Mouse (Mus musculus): Measurements from ENCODE around the gene Hes2.

Gene Hes2

GRCm38 (mm10) chr4:152159285-152159678, 615 bp downstream of the Hes2 start:
- DNase-seq (ENCODE audit: low read depth in 2 of 2, low spot score in 2 of 2): no peak

DNA sequence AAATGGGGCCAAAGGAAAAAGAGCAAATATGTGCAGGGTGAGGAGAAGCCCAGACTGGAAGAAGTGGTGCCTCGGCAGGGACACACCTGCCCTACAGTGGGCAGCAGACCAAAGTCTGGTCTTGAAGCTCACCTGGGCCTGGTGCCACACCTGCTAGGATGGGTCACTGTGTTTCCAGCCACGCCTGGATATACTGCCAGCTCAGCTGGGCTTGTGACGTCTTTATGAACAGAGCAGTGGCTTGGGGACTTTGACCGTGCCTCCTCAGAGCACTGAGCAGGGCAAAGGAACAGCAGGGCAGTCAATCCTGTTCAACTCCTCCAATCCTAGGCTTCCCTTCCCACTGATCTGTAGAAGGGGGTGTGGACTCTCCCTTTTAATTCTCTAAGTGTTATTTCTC, 2.1 kb downstream of the Hes2 start:
- no peak for DNase-seq (ENCODE audit: low read depth in 2 of 2, low spot score in 2 of 2)

DNA sequence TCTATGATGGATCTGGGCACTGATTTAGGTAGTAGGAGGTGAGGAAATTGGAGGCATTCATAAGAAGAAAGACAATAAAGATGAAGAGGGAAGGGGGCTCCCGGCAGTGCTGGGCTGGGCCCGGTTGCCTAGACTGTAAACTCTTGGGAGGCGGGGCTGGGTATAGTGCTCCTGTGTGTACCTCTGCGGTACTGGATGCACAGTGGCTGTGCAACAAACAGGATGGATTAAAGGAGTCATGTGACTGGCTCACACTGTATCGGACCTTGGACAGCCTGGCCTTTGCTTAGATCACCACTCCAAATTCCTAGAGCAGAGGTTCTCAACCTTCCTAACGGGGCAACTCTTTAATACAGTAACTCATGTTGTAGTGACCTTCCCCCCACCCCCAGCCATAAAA, 2.9 kb downstream of the Hes2 start:
- no peak for DNase-seq (ENCODE audit: low read depth in 2 of 2, low spot score in 2 of 2)

DNA sequence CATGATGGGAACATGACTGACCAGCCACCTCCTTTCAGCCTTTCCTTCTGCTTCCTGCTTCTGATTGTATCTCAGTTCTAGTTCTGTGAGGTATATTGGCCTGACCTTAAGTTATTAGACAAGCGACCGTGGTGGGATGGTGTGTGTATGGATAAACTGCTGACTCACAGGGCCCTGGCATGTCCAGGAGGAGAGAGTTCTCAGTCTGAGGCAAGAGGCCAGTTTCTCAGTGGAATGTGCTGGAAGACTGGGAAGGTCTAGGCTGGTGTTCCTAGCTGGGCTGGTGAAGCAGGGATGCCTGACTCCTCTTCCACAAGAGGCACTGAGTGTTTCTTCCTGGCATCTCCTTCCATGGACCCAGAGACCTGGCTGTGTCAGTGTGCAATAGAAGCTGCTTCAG, 4.1 kb downstream of the Hes2 start:
- DNase-seq (ENCODE audit: low read depth in 2 of 2, low spot score in 2 of 2): no peak

DNA sequence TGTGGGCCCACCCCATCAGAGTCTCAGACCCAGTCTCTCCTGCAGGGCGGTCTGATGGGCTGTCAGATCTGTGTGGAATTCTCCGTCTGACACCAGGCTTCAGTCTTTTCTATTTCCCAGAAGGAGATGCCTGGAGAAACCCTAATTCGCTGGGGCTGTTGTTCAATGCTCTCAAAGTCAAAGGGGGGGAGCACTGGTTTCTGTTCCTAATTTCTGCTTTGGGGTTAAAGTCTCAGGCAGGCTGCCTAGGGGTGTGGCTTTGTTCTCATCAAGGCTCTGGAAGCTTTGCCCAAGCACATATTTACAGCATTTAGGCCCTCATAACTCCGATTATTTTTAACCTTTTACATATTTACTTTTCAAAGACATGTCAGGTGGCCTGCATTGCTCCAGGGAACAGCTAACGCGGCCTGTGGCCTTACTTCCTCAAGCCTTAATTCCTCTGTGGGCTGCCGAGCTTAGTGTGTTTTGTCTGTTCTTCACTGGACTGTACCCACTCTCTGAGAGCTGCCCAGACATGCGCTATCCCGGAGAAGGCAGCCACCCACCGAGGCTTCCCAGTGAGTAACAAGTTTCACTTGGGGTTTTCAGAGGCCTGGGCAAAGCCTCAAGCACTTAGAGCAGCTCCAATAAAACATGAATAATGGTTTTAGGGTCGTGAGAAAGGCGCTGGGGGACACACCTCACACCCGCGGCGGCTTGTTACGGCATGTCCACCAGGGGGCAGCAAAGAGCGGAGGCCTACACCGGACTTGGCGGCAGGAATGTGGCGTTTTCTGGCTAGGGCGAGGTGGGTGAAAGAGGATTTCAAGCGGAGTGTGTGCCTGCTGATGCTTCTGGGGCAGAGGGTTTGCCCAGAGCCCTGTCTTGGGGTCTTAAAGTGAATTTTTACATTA, 6.6 kb downstream of the Hes2 start:
- peak; percentile 68 to 69 for DNase-seq (ENCODE audit: low read depth in 2 of 2, low spot score in 2 of 2)

GRCm38 (mm10) chr4:152168052-152168451, 9.4 kb downstream of the Hes2 start:
- no peak for DNase-seq (ENCODE audit: low read depth in 2 of 2, low spot score in 2 of 2)

DNA sequence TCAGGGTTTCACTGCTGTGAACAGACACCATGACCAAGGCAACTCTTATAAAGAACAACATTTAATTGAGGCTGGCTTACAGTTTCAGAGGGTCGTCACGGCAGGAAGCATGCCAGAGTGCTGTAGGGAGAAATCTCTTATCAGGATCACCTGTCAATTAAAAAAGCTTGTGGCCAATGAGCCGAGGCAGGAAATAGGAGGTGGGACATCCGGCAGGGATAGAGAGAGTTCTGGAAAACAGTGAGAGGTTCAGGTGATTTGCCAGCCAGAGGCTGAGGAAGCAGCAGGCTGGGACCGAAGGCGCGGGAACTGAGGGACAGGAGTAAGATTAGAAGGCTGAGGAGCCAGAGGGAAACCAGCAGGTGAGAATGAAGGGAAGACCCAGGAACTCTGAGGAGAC, 10.4 kb downstream of the Hes2 start:
- DNase-seq (ENCODE audit: low read depth in 2 of 2, low spot score in 2 of 2): no peak

GRCm38 (mm10) chr4:152170286-152170685, 11.6 kb downstream of the Hes2 start:
- DNase-seq (ENCODE audit: low read depth in 2 of 2, low spot score in 2 of 2): no peak

DNA sequence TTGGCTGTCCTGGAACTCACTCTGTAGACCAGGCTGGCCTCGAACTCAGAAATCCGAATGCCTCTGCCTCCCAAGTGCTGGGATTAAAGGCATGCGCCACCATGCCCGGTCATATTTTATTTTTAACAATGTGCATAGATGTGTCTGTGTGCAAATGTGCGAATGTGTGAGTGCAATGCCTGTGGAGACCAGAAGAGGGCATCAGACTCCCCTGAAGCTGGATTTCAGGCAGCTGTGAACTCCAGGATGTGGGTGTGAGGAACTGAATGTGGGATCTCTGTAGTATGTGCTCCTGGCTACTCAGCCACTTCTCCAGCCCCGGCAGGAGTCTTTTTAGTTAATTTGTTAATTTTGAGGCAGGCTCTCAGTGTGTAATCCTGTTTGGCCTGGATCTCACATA, 12.9 kb downstream of the Hes2 start:
- DNase-seq (ENCODE audit: low read depth in 2 of 2, low spot score in 2 of 2): no peak

DNA sequence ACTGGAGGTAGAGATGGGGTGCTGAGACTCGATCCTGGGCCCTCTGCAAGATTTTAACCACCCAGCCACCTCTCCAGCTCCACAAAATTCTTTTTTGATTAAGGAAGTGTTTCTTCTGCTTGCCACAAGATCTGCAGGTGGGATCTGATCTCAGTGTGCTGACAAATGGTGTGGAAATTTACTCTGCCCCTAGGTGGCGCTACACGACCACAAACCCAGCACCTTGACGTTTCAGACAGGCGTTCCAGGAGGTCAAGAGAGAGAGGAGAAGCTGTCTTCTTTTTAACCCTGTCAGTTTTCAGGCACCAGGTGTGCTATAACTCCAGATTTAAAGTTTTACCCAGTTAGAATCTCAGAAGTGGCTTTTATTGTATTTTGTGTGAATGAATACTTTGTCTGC, 14.4 kb downstream of the Hes2 start:
- peak; percentile 84 for DNase-seq (ENCODE audit: low read depth in 2 of 2, low spot score in 2 of 2)

- no peak for DNase-seq (ENCODE audit: low read depth in 2 of 2, low spot score in 2 of 2)
Observed at GRCm38 (mm10) chr4:152173956-152174355, 15.3 kb downstream of the Hes2 start.

DNA sequence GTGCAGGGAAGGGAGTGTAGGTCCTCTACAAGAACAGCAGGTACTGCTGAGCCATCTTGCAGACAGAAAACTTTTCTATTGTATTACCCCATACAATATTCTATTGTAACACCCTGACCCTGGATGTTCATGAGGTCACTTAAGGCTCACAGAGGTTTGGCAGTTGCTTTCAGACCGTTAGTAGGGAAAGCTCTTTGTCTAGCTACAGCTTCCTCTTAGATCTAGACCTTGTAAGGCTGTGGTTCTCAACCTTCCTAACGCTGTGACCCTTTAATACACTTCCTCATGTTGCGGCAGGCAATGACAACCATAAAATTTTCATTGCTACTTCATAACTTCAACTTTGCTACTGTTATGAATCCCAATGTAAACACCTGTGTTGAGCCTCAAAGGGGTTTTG, 18.0 kb downstream of the Hes2 start:
- no peak for DNase-seq (ENCODE audit: low read depth in 2 of 2, low spot score in 2 of 2)

- no peak for DNase-seq (ENCODE audit: low read depth in 2 of 2, low spot score in 2 of 2)
Observed at GRCm38 (mm10) chr4:152177174-152177536, 18.5 kb downstream of the Hes2 start.

GRCm38 (mm10) chr4:152177537-152178343, 19.1 kb downstream of the Hes2 start, which contains the start of gene Acot7:
Acot7 (plus strand) TSS chr4:152178134.
- peak; percentile 79 to 88 for DNase-seq (ENCODE audit: low read depth in 2 of 2, low spot score in 2 of 2)

- DNase-seq (ENCODE audit: low read depth in 2 of 2, low spot score in 2 of 2): no peak
Observed at GRCm38 (mm10) chr4:152178344-152178864, 19.7 kb downstream of the Hes2 start.

- DNase-seq (ENCODE audit: low read depth in 2 of 2, low spot score in 2 of 2): no peak
Observed at GRCm38 (mm10) chr4:152178916-152179705, 20.4 kb downstream of the Hes2 start.

- no peak for DNase-seq (ENCODE audit: low read depth in 2 of 2, low spot score in 2 of 2)
Observed at GRCm38 (mm10) chr4:152179946-152180660, 21.4 kb downstream of the Hes2 start.

DNA sequence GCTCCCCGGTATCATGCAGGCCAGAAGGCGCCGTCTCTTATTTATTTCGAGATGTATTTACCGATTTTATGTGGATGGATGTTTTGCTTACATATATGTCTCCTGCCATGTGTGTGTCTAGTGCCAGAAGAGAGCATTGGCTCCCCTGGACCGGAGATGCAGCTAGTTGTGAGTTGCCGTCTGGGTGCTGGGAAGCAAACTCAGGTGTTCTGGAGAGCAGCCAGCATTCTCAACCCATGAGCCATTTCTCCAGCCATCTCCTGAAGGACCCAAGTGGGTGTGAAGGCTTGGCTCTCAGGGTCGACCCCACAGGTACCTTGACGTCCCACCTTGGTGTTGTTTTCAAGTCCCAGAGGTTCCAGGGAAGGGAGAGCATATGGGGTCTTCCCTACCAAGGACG, 23.5 kb downstream of the Hes2 start:
- no peak for DNase-seq (ENCODE audit: low read depth in 2 of 2, low spot score in 2 of 2)

- peak in 1 of 2 experiments; percentile 23 for DNase-seq (ENCODE audit: low read depth in 2 of 2, low spot score in 2 of 2)
Observed at GRCm38 (mm10) chr4:152184353-152185035, 25.8 kb downstream of the Hes2 start.

GRCm38 (mm10) chr4:152185137-152185509, 26.5 kb downstream of the Hes2 start:
- no peak for DNase-seq (ENCODE audit: low read depth in 2 of 2, low spot score in 2 of 2)
